Mouse (Mus musculus) layer of hippocampus, adult 18-20 months (tissue): Measurements from ENCODE around the gene Olfr1134. TPM values are rescaled to one million over a fixed set of nuclear protein-coding genes. Genes with fewer than 3 reads are reported as not detected.
"Not testable (repeated sequence)": the region's sequence is repeated elsewhere in the genome, so short reads cannot be mapped to it uniquely, and the experiment has no call there.

ENCODE experiments used
- DNase-seq, 2 experiments: peaks; one replicate each; pipeline ENCODE4 v3.0.0; 2022; ENCODE audit warnings: low spot score in 2 of 2
- long read RNA-seq: library from polyadenylated mRNA; stranded (forward); transcript quantifications from one replicate; pipeline ENCODE4 v2.0.0, GENCODE M21; 2021
- total RNA-seq, 2 experiments: library from RNA; stranded (reverse); gene quantifications; 2 replicates each; pipeline ENCODE4 v1.2.3; 2021

The Olfr1134 gene
- not detected for total RNA-seq
- long read RNA-seq: 0 reads

DNA sequence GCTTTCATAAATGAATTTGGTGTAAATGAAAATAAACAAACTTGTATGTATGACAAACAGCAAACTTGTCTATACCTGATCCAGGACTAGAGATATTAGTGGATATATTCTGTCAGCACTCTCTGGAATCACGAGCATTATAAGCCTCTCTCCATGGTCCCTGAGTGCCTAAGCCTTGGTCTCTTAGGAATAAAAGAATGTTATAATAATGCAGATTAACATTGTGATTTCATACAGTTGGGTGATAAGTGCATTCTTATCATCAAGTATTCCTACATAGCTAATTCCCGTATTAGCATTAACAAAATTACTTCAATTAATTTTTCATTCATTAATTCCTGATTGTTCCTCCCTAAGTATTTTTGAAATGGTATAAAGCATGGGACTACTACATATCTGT is at the start of gene Olfr1134:
Gene Olfr1134 (minus strand): TSS at position 101 of the 400 bp plus-strand sequence.
- DNase-seq: no peak

DNA sequence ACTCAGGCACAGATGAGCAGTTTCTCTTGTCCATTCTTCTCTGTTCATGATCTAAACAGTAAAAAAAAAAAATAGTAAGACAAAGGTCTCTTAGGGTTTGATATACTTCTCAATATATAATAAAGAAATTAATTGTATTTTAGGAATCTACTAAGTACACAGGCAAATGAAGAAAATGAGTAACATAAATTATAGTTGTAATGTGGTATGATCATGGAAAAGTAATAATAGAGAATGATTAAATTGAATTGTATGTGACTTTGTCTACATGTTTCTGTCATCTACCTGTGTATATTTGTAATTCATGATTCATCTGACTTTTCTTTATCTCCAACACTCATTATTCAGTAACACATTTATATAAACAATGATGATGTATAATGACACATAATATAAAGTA is 35.6 kb upstream of the Olfr1134 start, which contains the start of gene Olfr1136:
Gene Olfr1136 (minus strand): TSS at position 101 of the 400 bp plus-strand sequence.
- no peak for DNase-seq

- DNase-seq: no peak
These were observed 15.3 kb upstream of the Olfr1134 start, which contains the start of gene Olfr1135 for GRCm38 (mm10) chr2:87673564-87673963. Gene Olfr1135, minus strand, starts transcription at chr2:87673664.

GRCm38 (mm10) chr2:87647274-87647673 is 11.0 kb downstream of the Olfr1134 start, which contains the start of gene Olfr1133:
Gene Olfr1133, minus strand, starts transcription at chr2:87647374.
- DNase-seq: no peak

DNA sequence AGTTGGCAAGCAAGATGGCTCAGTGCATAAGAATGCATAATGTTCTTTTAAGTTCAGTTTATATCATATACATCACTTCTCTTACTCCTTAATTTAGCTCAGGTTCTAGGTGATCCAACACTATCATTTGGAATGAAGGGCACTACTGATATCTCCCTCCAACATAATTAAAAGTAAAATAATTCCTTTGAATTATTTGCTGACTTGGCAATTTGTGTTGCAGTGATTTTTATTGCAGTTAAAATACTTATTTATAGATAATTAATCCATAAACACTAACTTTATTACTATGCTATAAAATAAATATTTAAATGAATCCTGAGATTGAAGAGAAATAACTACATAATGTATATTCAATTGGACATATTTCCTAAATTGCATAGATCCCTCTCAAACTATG is 15.8 kb downstream of the Olfr1134 start:
- no peak for DNase-seq

DNA sequence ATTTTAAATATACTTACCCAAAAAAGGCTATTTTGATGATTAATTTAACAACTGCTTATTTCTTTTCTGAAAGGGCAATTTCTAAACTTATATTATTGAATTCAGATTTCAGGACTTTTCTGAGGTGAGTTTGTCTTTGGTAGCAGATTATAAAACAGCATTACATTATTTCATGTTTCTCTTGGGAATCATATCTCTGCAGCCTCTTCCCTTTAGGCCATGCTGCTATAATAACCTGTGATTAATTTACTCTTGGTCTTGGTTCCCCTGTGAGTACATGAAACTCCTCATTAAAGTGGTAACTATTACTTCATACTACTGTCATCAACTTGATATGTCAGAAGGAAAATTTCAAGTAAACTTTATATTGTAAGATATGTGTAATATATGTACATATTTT is 20.8 kb downstream of the Olfr1134 start, which contains the start of gene Olfr1132:
Gene Olfr1132 (minus strand): TSS at position 101 of the 400 bp plus-strand sequence.
- DNase-seq: no peak

DNA sequence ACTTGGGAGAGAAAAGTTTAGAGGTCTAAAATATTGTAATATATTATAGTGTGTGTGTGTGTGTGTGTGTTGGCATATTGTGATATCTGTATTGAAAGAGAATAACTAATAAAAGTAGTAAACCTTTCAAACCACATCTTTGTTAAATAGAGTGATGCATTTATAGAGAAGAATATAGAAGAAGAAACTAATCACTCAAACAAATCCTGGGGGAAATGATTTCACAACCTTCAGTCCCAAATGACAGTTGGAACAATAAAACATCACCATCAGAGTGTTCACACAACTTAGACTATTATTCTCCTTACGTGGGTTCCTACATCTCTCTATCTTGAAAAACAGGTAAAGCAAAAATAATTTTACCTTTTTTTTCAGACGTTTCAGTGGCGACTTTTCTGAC is 31.5 kb downstream of the Olfr1134 start, which contains the start of gene Olfr1131:
Gene Olfr1131 (plus strand): TSS at position 301 of the 400 bp plus-strand sequence.
- no peak for DNase-seq

GRCm38 (mm10) chr2:87605912-87606311 is 52.3 kb downstream of the Olfr1134 start, which contains the start of gene Olfr1130:
Gene Olfr1130, plus strand, starts transcription at chr2:87606212.
- not testable (repeated sequence) for DNase-seq

Other genes starting within 250 kb of the Olfr1134 start
- gene Olfr1123, start 241.8 kb downstream of the Olfr1134 start, total RNA-seq: not detected
- gene Olfr1124, start 228.2 kb downstream of the Olfr1134 start, total RNA-seq: not detected
- not detected for gene Olfr1126, start 204.5 kb downstream of the Olfr1134 start, total RNA-seq
- gene Pramel7, start 161.4 kb downstream of the Olfr1134 start, total RNA-seq: not detected
- gene Pramel6, start 151.9 kb downstream of the Olfr1134 start, total RNA-seq: not detected
- gene Olfr153, start 126.7 kb downstream of the Olfr1134 start, total RNA-seq: not detected
- gene Olfr1128, start 112.9 kb downstream of the Olfr1134 start, total RNA-seq: not detected
- gene Olfr1129, start 84.6 kb downstream of the Olfr1134 start, total RNA-seq: not detected
- not detected for gene Olfr1130, start 52.2 kb downstream of the Olfr1134 start, total RNA-seq
- not detected for gene Olfr1131, start 31.4 kb downstream of the Olfr1134 start, total RNA-seq
- gene Olfr1132, start 20.9 kb downstream of the Olfr1134 start, total RNA-seq: not detected
- gene Olfr1133, start 11.1 kb downstream of the Olfr1134 start, total RNA-seq: not detected
- not detected for gene Olfr1135, start 15.2 kb upstream of the Olfr1134 start, total RNA-seq
- gene Olfr1136, start 35.5 kb upstream of the Olfr1134 start, total RNA-seq: not detected
- gene Olfr1137, start 54.7 kb upstream of the Olfr1134 start, total RNA-seq: not detected
- not detected for gene Olfr1138, start 81.5 kb upstream of the Olfr1134 start, total RNA-seq
- gene Olfr1140, start 85.3 kb upstream of the Olfr1134 start, total RNA-seq: not detected
- not detected for gene Olfr1141, start 95.5 kb upstream of the Olfr1134 start, total RNA-seq
- gene Olfr152, start 121.0 kb upstream of the Olfr1134 start, total RNA-seq: not detected
- not detected for gene Olfr1143, start 142.1 kb upstream of the Olfr1134 start, total RNA-seq
- not detected for gene Olfr1145, start 151.4 kb upstream of the Olfr1134 start, total RNA-seq
- not detected for gene Olfr1148, start 172.1 kb upstream of the Olfr1134 start, total RNA-seq
- not detected for gene Olfr1150-ps1, start 185.5 kb upstream of the Olfr1134 start, total RNA-seq
- not detected for gene Olfr1151, start 197.4 kb upstream of the Olfr1134 start, total RNA-seq
- gene Olfr1152, start 208.0 kb upstream of the Olfr1134 start, total RNA-seq: not detected
- gene Olfr1153, start 236.5 kb upstream of the Olfr1134 start, total RNA-seq: not detected
- gene Olfr1154, start 246.7 kb upstream of the Olfr1134 start, total RNA-seq: not detected